Mouse (Mus musculus): ENCODE results near the gene Pbx1.

The Pbx1 gene

DNA sequence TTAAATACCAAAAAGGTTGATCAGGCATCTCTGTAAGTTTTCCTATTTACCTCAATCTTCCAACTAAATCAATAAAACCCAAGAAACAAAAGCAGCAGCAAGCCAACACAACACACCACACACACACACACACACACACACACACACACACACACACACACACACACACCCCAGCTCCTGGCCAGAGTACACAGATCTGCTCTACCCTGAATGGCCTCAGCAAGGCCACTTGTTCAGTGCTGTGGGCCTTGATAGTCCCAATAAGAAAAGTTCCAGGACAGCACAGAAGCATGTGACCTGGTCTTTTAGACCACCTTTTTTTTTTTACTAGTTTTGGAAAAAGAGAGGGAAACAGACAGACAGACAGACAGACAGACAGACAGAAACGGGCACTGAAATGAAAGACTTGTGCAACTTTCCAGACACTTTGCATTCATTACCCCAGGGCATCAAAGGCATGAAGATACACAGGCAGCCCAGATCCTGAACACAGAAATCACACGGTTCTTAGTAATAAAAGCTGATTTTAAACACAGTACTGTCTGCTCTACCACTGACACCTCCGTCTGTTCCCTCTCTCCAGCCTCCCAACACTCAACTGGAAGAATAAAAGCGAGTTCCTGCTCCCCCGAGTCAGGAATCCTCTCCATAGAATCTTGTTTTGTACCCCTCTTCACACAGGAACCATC is 6.9 kb downstream of the Pbx1 start:
- no peak for DNase-seq (ENCODE audit: low spot score)

DNA sequence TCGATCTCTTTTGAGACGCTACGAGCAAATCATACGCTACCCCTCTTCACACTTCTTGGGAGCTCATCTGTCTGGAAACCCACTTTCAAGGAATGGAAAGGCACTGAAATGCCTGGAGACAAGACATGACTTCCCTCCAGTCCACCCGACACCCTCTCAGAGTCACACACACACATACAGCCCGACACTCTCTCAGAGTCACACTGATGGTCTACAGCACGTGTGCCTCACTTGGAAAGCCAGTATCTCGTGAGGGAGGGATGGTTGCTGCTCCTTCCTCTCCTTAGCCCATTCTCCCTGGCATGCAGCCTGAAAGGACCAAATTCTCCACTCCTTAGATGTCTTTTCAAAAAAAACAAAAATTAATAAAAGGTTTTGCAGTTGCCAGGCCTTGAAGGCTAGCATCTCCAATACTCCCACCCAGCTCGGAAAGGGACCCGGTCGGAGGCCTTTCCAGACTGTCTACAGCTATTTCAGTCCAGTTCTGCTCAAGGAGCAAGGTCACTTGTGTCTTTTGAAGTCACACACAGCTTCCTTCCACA is 8.6 kb downstream of the Pbx1 start:
- no peak for DNase-seq (ENCODE audit: low spot score)

DNA sequence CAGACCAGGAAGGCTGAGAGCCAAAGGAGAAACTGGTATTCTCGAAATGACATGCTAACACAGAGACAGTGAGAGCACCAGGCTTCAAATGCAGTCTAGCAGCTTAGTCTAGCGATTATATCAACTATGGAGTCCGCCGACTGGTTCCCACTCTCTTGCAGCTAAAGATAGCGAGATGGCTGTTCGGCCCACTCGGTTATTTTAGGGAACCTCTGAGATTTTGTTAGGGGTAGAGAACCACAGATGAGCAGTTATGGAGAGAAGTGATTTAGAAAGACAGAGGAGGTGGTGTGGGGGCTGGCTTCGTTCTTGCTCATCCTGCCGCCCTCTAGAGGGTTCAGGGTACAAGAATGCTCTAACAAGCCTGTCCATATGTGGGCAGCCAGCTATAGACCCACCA is 13.2 kb downstream of the Pbx1 start:
- no peak for DNase-seq (ENCODE audit: low spot score)

DNA sequence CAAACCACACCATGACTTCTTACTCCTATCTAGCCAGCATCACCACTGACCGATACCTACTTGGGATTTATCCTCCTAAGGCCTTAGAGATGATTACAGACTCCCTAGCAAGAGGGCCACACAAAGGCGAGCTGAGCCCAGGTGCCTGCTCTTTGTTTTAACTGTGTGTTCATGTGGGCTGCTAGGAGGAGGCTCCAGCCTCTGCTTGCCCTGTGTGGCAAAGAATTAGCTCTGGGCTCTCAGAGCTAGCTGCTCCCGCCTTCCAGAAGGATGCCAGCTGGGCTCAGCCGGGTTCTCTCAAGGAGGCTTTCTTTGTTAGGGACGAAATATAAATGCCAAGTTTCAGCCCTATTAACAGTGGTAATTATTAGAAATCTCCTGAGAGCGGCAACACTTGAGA is 14.4 kb downstream of the Pbx1 start:
- DNase-seq (ENCODE audit: low spot score): no peak

DNA sequence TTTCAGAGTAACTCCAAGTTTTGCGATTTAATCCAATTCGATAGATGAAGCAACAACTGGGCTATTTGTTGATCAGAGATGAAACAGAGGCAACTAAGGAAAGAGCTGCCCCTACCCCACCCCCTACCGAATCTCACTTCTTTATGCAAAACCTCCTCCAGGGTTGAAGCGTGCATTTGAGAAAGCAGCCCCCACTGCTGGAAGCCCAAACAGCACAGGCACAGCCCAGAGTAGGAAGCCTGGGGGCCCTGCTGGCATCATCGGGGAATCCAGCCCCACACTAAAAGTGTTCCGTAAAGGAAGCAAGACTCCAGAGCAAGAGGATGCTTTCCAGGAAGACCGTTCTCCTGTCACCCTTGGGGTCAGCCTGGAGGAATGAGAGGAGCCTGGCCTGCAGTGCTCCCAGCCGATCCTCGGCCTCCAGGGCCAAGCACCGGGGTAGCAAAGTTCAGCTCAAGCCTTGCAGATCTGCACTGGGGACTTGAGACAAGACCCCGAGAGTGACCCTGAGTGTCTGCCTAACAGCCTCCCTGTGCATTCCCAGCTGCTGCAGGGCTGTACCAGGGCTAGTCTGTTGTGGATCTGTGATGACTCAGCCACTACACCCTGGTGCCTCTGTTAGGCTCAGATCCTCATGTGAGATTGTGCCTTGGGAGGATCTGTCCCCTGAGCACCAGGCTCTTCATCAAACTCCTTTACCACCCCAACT is 15.2 kb downstream of the Pbx1 start:
- DNase-seq (ENCODE audit: low spot score): no peak

DNA sequence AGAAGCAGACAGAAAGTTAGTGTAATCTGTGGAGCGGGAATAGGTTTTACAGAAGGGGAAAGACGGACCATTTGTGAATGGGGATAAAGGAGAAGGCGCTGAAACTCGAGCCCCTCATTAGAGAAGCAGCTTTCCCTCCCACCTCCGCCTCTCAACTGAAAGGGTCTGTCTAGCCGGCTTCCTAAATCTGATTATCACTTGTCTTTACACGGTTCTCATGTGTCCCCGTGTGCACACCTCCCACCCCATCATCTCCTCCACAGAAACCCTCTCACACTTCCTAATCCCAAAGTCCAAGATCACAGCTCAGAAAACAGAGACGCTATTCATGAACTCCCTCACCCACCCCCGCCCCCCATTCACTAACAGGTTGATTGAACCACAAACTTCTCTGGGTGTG is 21.5 kb downstream of the Pbx1 start:
- peak; percentile 39 for DNase-seq (ENCODE audit: low spot score)

DNA sequence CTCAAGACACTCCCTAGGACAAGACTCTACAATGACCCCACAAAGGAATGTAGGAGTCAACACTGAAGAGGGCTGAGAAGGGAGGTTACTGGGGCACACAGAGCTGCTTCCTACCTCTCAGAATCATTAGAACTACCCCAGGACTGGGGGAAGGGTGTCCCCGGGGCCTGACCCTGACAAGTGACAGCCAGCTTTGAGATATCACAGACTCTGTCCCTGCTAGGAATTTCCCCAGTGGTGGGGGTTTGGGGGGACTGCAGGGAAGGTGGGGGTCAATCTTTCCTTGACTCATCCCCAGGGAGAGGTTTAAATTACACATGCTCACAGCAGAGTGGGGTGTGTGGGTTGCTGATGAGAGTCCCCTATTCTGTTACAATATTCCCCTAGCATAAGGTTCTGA is 22.0 kb downstream of the Pbx1 start:
- DNase-seq (ENCODE audit: low spot score): no peak

DNA sequence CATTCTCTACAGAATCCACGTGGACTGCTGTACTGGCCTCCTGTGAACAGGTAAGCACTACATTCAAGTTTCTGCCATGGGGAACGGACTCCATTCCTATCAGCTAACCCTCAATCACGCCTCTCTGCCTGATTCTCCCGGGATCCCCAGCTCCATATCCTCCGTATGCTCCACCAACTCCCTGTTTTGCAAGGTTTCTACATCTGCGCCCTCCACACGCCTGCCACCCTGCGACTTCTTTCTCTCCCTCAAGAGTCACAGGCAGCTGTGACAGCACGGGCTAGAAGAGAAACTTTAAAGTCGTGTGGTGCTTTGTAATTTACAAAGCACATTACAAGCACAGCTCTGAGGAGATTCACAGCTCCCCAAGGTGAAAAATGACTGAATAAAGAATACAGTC is 23.3 kb downstream of the Pbx1 start:
- DNase-seq (ENCODE audit: low spot score): no peak

DNA sequence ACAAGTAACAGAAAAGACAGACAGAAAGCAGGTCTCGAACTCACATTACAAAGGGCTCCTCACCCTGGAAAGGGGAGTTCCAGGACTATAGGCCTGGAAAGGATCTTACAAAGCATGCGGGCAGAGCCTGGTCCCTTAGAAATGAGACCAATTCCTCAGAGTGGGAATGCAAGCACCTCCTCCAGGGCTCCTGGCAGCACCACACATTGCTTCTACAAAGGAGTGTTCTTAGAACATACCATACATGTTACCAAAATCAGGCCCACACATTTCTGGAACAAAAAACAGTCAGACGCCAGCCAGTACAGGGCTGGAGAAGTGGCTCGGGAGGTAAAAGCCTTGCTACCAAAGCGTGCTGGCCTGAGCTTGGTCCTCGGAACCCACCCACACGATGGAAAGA is 24.1 kb downstream of the Pbx1 start:
- DNase-seq (ENCODE audit: low spot score): no peak

DNA sequence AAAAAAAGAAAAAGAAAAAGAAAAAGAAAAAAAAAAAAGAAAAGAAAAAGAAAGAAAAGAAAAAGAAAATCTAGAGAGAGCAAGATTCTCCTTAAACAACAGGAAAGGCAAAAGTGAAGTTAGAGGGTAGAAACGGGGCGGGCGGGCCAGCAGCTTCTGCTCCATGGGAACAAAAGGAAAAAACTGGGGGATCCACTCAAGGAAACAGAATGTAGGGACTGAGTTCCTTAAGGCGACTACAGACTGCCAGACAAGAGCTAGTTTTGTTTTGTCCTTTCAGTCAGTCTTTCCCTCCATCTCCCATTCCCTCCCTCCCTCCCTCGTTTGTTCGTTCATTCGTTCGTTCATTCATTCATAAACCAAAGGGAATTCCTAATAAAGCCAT is 25.8 kb downstream of the Pbx1 start:
- DNase-seq (ENCODE audit: low spot score): no peak

DNA sequence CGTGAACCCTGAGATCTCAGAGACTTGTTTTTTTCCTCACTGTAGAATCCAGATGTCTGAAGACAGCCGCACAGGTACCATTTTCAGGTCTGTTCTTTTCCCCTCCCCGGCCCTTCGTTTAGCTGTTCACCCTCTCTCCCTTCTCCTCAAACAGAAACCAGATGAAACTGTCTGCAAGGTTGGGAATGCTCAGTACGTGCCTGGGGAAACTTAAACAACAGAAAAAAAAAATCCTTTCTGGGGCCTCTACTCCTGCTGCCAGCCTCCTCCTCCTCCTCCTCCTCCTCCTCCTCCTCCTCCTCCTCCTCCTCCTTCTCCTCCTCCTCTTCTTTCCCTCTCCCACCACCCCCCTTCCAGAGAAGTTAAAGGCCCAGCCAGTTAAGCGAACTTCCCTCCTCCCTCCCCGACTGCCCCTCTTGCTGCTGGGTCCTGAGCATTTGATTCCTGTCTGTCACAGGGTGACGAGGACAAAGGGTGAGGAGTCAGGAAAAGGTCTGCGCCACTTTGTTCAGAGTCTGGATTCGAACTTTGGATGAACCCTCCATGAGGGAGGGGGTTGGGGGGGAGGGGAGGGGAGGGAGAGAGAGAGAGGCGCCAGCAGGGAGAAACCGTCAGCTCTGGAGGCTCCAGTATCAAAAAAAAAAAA is 26.3 kb downstream of the Pbx1 start:
- DNase-seq (ENCODE audit: low spot score): no peak

DNA sequence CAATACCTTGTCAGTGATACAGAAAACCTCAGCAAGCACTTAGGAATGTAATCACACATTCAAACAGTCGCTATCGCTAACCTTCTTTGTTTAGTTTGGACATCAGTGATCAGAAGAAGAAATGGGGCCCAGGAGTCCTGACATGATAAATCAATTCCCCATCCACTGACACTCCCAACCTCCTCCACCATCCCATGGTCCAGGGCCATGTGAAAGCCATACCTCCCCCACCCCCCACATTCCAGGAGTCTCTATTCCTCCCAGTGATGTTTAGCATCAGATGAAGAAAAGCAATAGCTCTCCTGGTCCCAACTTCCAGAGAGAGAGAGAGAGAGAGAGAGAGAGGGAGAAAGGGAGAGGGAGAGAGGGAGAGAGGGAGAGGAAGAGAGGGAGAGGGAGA is 28.5 kb downstream of the Pbx1 start:
- DNase-seq (ENCODE audit: low spot score): no peak

DNA sequence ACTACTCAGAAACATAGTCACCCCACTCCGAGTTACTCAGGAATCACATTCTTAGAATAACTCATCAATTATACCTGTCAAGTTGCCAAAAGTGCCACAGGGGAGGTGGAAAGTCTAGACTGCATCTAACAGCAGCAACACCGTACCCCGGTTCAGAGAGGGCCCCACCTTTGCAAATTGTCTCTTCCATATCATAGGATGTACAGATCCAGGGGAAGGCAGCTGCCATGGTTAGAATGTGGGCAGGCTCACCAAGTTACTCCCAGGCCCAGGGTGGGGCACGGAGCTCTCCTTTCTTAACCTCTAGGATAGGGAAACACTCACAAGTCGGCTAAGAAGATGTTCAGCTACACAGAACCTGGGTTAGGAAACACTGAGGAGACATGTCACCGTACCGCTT is 29.4 kb downstream of the Pbx1 start:
- no peak for DNase-seq (ENCODE audit: low spot score)

DNA sequence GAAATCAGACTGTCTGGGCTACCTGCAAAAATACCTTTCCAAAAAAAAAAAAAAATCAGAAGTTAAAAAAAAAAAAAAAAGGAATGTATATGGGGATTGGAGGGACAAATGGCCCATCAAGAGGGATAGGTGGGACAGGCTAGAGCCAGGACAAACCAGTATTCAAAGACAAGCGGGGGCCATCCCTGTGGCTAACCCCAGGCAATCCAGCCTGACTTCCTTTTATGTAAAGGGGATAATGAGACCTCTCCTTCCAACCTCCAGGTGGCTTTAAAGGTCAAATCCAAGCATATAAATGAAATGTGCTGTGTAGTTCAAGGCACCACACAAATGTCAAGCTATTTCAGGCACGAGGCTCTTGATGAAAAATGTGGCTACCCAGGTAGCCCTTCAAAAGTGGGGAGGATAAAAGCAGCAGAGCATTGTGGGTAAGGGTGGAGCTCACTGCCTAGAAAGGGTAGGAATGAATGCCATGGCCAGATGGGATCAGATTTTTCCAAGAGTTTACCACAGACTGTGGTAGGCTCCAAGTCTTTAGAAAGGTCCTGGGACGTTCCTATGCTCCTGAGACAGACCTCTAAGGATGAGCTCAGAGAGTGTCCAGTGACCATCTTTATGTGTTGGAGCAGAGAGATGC is 36.4 kb downstream of the Pbx1 start:
- DNase-seq (ENCODE audit: low spot score): no peak

DNA sequence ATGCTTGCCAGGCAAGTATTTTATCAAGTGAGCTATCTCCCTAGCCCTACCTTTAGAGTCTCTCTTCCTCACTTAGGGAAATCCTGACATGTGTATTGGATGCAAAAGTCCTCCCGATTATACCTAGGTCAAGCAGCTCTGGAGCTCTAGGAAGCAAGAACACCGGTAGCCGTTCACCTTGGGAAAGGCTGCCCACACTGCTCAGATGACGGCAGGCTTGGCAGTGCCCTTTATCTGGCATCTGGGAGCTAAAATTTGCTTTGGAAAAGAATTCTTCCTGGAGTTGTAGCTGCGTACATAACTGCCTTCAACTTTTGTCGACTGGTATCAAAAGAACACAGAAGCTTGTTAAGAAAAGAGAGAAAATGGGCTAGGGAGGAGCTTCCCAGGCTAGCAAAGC is 37.5 kb downstream of the Pbx1 start:
- no peak for DNase-seq (ENCODE audit: low spot score)

DNA sequence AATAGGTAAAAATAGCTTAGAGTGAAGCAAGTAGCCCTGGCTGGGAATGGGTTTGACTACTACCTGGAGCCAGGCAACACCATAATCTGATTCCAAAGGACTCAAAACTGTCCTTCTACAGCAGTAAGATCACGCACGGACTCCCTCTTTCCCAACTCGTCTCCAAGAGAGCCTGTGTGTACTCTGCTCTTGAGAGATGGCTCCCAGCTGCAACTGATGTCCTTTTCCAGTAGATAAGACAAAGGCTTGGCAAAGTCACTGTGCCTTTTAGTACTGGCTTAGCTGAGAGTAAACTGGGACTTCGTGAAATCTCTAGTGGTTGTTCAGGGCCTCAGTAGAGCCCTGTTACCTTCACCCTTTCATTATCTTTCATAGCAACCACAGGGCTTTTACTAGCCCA is 38.6 kb downstream of the Pbx1 start:
- no peak for DNase-seq (ENCODE audit: low spot score)

DNA sequence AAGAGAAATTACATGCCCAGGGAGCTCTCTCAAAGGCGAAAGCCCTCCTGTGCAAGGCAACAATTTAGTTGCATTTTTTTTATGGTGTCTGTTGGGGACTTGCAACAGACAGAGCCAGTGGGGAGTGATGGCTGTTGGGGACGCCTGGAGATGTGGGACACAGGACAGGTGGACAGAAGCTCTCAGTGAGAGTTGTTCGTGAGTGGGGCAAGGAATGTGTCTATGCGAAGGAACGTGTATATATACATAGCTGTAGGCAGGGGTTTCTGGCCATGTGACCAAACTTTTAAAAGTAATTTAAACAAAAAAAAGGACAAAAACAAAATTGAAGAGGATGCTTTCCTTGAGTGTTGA is 39.6 kb downstream of the Pbx1 start:
- no peak for DNase-seq (ENCODE audit: low spot score)

DNA sequence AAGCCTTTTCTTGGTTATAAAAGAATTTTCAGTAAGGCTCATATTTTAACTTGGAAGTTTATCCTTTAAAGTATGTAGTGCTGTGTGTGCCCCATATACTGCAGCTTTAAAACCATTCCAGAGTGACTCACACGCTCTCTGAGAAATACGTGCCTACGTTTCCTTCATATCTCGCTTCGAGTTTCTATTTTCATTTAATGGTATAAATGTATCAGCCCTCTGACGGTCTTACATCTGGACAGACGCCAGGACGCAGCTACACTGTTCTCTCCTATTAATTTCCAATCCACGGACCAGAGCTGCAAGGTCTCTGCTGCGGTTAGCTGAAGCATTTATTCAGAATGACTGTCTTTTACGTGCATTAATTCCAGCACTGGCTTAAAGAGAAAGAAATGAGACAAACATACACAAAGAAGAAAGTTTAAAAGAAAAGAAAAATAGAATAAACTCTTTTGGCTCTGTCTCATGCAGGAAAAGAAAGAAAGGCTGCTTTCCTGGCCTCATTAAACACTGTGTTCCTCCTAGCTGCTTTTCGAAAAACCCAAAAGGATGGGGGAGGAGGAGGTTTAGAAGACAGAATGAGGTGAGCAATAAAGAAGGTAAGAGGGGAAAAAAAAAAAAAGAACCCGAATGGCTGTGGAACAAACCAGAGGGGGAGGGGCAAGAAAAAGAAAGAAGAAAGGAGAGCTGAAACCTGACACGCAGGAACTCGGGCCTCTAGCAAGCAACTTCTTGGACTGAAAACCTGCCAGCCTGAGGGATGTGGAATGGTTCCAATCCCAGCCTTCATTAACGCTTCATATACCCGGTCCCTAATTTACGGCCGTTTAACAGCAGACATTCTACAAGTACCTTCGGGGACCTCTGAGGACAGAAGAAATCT is 40.2 kb downstream of the Pbx1 start:
- DNase-seq (ENCODE audit: low spot score): no peak

DNA sequence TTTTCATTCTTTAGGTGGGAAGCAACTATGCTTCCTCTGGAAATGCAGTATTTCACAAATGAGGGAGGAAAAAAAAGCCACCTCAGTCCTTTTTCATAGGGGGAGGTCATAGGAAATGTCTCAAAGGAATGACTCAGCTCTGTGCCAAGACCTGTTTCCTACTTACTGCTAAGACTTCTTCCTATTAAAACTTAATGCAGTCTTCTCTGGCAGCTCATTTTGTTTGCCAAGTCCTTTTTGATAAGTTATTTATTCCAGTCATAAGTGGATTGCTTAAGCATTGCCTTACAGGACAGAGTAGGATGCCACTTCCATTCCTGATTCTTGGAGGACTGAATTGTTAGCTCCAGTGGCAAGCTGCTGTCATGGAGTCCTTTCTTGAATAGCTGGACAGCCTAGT is 41.3 kb downstream of the Pbx1 start:
- DNase-seq (ENCODE audit: low spot score): no peak

DNA sequence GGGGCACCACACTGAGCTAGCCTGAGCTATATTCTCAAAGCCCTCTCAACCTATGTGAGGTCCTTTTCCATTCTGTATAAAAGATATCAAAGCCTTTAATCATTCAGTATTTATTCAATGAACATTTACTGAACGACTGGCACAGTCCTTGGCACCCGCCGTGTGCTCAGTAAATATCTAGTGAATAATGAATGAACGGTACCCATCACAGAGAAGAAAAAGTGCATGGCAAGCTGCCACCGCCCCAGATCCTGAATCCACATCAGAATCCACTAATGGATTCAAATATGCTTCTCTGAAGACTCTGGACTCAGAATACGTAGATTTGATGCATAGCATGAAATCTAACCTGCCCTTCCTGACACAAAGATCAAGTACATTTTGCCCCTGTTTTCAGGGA is 45.9 kb downstream of the Pbx1 start:
- DNase-seq (ENCODE audit: low spot score): no peak

DNA sequence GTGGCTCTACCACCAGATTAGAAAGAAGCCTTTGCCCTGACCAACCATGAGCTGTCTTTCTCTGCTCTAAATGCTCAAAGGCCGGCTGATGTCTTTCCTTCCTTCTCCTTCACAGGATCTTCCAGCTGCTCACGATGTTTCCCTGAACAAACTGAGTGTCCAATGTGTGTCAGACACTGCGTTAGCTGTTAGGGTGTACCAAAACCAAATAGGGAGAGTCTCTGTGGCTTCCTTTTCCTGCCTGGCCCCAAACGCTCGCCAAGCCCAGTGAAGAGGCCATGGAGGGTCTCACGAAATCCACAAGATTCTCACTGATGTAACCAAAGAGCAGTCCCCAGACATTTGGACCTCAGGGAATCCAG is 47.5 kb downstream of the Pbx1 start:
- no peak for DNase-seq (ENCODE audit: low spot score)

Data from retina, embryonic 14.5 days (tissue).